Mouse (Mus musculus) MEL (cell line): ENCODE measurements around the gene Slc25a43. TPM values are rescaled to one million over a fixed set of nuclear protein-coding genes. Genes with fewer than 3 reads are reported as not detected.

Experiments used
- DNase-seq: peaks from one replicate; pipeline ENCODE4 v3.0.0; 2011; ENCODE audit warnings: low read depth, low spot score
- H3K27ac ChIP-seq: 2 replicates; pipeline ENCODE4 v1.5.1; 2012; ENCODE audit warnings: low read depth, mild to moderate bottlenecking, control low read depth, low read length, moderate library complexity; ENCODE audit not compliant: control insufficient read depth
- H3K27me3 ChIP-seq, 2 experiments: fragments of 150-350 bp in 1 of 2; sonication (generic) in 1 of 2; 2 replicates each; pipeline ENCODE4 v1.6.1; 2012; ENCODE audit warnings: low read length in 2 of 2, mild to moderate bottlenecking in 2 of 2, improper control_type of control experiment in 1 of 2, moderate library complexity in 1 of 2; ENCODE audit not compliant: insufficient read depth in 2 of 2, control insufficient read depth in 1 of 2
- H3K36me3 ChIP-seq, 2 experiments: 2 replicates each; pipeline ENCODE4 v1.6.1; 2012 to 2014; ENCODE audit warnings: low read length in 2 of 2, improper control_type of control experiment in 1 of 2, inconsistent platforms in 1 of 2, mild to moderate bottlenecking in 1 of 2; ENCODE audit not compliant: insufficient read depth in 2 of 2, control insufficient read depth in 1 of 2
- H3K4me1 ChIP-seq, 2 experiments: fragments of 150-350 bp in 1 of 2; sonication (generic) in 1 of 2; 2 replicates each; pipeline ENCODE4 v1.6.1; 2012; ENCODE audit warnings: low read length in 2 of 2, improper control_type of control experiment in 1 of 2, mild to moderate bottlenecking in 1 of 2; ENCODE audit not compliant: insufficient read depth in 2 of 2, control insufficient read depth in 1 of 2
- H3K4me3 ChIP-seq, 2 experiments: fragments of 150-350 bp in 1 of 2; sonication (generic) in 1 of 2; 2 replicates each; pipeline ENCODE4 v1.5.1; 2012; ENCODE audit warnings: low read depth in 2 of 2, low read length in 2 of 2, mild to moderate bottlenecking in 2 of 2, moderate library complexity in 2 of 2, control low read depth in 1 of 2, improper control_type of control experiment in 1 of 2; ENCODE audit not compliant: control insufficient read depth in 1 of 2, insufficient read depth in 1 of 2
- H3K79me2 ChIP-seq: 2 replicates; pipeline ENCODE4 v1.6.1; 2012; ENCODE audit warnings: mild to moderate bottlenecking, low read length, moderate library complexity; ENCODE audit not compliant: control insufficient read depth, poor library complexity, insufficient read depth
- H3K9ac ChIP-seq: 2 replicates; pipeline ENCODE4 v1.6.1; 2012; ENCODE audit warnings: low read depth, mild to moderate bottlenecking, control low read depth, low read length, moderate library complexity; ENCODE audit not compliant: control insufficient read depth, poor library complexity, severe bottlenecking
- H3K9me3 ChIP-seq: fragments of 150-350 bp; sonication (generic); replicated peaks from 2 replicates; pipeline ENCODE4 v1.6.1; 2012; ENCODE audit warnings: mild to moderate bottlenecking, low read length, improper control_type of control experiment, moderate library complexity; ENCODE audit not compliant: insufficient read depth
- CTCF ChIP-seq, 3 experiments: IDR thresholded peaks in 2 of 3; conservative IDR thresholded peaks in 1 of 3; 2 replicates each; pipeline ENCODE4 v1.5.1; 2011 to 2012; ENCODE audit warnings: low read length in 3 of 3, low read depth in 2 of 3, mild to moderate bottlenecking in 2 of 3, improper control_type of control experiment in 1 of 3, inconsistent platforms in 1 of 3, mixed read lengths in 1 of 3, moderate library complexity in 1 of 3; ENCODE audit not compliant: control insufficient read depth in 1 of 3, insufficient read depth in 1 of 3, poor library complexity in 1 of 3, severe bottlenecking in 1 of 3
- HCFC1 ChIP-seq: IDR thresholded peaks from 2 replicates; pipeline ENCODE4 v1.6.1; 2012; ENCODE audit warnings: low read depth, mild to moderate bottlenecking, inconsistent platforms, low read length, improper control_type of control experiment, moderate library complexity
- KAT2A ChIP-seq: conservative IDR thresholded peaks from 2 replicates; pipeline ENCODE4 v1.6.1; 2012; ENCODE audit warnings: low read depth, low read length, improper control_type of control experiment, inconsistent platforms
- MAZ ChIP-seq: IDR thresholded peaks from 2 replicates; pipeline ENCODE4 v1.6.1; 2012; ENCODE audit warnings: low read depth, mild to moderate bottlenecking, inconsistent platforms, low read length, improper control_type of control experiment
- NRF1 ChIP-seq: IDR thresholded peaks from 2 replicates; pipeline ENCODE4 v1.6.1; 2014; ENCODE audit warnings: low read depth, mild to moderate bottlenecking, inconsistent platforms, low read length, improper control_type of control experiment, moderate library complexity; ENCODE audit not compliant: poor library complexity, insufficient read depth, severe bottlenecking
- POLR2A ChIP-seq, 2 experiments: IDR thresholded peaks; 2 replicates each; pipeline ENCODE4 v1.6.1; 2011 to 2012; ENCODE audit warnings: low read length in 2 of 2, mild to moderate bottlenecking in 2 of 2, control low read depth in 1 of 2, improper control_type of control experiment in 1 of 2, low read depth in 1 of 2, moderate library complexity in 1 of 2; ENCODE audit not compliant: control insufficient read depth in 1 of 2, insufficient read depth in 1 of 2, poor library complexity in 1 of 2
- POLR2AphosphoS2 ChIP-seq: IDR thresholded peaks from 2 replicates; pipeline ENCODE4 v1.6.1; 2011; ENCODE audit warnings: low read length, improper control_type of control experiment
- RCOR1 ChIP-seq: IDR thresholded peaks from 2 replicates; pipeline ENCODE4 v1.6.1; 2012; ENCODE audit warnings: low read depth, mild to moderate bottlenecking, inconsistent platforms, low read length, improper control_type of control experiment
- SIN3A ChIP-seq: IDR thresholded peaks from 2 replicates; pipeline ENCODE4 v1.6.1; 2012; ENCODE audit warnings: low read length, improper control_type of control experiment, inconsistent platforms
- SMC3 ChIP-seq: IDR thresholded peaks from 2 replicates; pipeline ENCODE4 v1.6.1; 2011; ENCODE audit warnings: low read depth, low read length, improper control_type of control experiment
- TAL1 ChIP-seq: IDR thresholded peaks from 2 replicates; pipeline ENCODE4 v1.6.1; 2012; ENCODE audit warnings: mild to moderate bottlenecking, inconsistent platforms, low read length, moderate library complexity, mixed read lengths
- TBP ChIP-seq: IDR thresholded peaks from 2 replicates; pipeline ENCODE4 v1.8.0; 2011; ENCODE audit warnings: low read depth, low read length, improper control_type of control experiment
- TCF12 ChIP-seq: IDR thresholded peaks from 2 replicates; pipeline ENCODE4 v1.6.1; 2014; ENCODE audit warnings: low read depth, mild to moderate bottlenecking, inconsistent platforms, low read length, improper control_type of control experiment, moderate library complexity
- UBTF ChIP-seq: IDR thresholded peaks from 2 replicates; pipeline ENCODE4 v1.6.1; 2012; ENCODE audit warnings: low read depth, mild to moderate bottlenecking, inconsistent platforms, low read length, improper control_type of control experiment, moderate library complexity, borderline replicate concordance; ENCODE audit not compliant: insufficient read depth
- USF2 ChIP-seq, 2 experiments: IDR thresholded peaks; 2 replicates each; pipeline ENCODE4 v1.6.1; 2011 to 2012; ENCODE audit warnings: improper control_type of control experiment in 2 of 2, low read length in 2 of 2, borderline replicate concordance in 1 of 2, inconsistent platforms in 1 of 2, low read depth in 1 of 2, mild to moderate bottlenecking in 1 of 2; ENCODE audit not compliant: insufficient read depth in 1 of 2
- ZKSCAN1 ChIP-seq: IDR thresholded peaks from 2 replicates; pipeline ENCODE4 v1.6.1; 2012; ENCODE audit warnings: low read depth, mild to moderate bottlenecking, inconsistent platforms, low read length, improper control_type of control experiment, moderate library complexity
- ZMIZ1 ChIP-seq: IDR thresholded peaks from 2 replicates; pipeline ENCODE4 v1.6.1; 2012; ENCODE audit warnings: low read depth, mild to moderate bottlenecking, inconsistent platforms, low read length, improper control_type of control experiment, moderate library complexity
- ZNF384 ChIP-seq: IDR thresholded peaks from 2 replicates; pipeline ENCODE4 v1.6.1; 2012; ENCODE audit warnings: low read depth, mild to moderate bottlenecking, inconsistent platforms, low read length, improper control_type of control experiment
- polyA plus RNA-seq, 2 experiments: library from polyadenylated mRNA; stranded (reverse) in 1 of 2; unstranded in 1 of 2; fragments of >175 nt in 1 of 2; fragments of >200 nt in 1 of 2; gene quantifications; 2 replicates each; pipeline versions ENCODE4 v1.2.1 to v1.2.4; 2012; ENCODE audit warnings: low replicate concordance in 2 of 2, low read depth in 1 of 2; ENCODE audit not compliant: insufficient read length in 2 of 2, insufficient read depth in 1 of 2, missing spikeins in 1 of 2
- total RNA-seq: library from RNA; depleted of rRNA; stranded (reverse); fragments of 300-350 nt; gene quantifications from 2 replicates; pipeline ENCODE4 v1.2.3, GENCODE M21; 2012

Slc25a43 gene
- total and polyA plus RNA-seq, 3 experiments, result 1.4 to 8.3 TPM; not detected in 1

- no peak overlapping the region for H3K4me3 ChIP-seq
- no peak overlapping the region for H3K27ac ChIP-seq
Measured at GRCm38 (mm10) chrX:36763298-36763933, 20.0 kb downstream of the Slc25a43 start.

GRCm38 (mm10) chrX:36763934-36764317 lies 20.5 kb downstream of the Slc25a43 start:
- H3K4me1 ChIP-seq, result peaks cover 11 to 16% of the 10 kb centered on the region in 2 experiments
- H3K9ac ChIP-seq, result no peak overlapping the region
- no peaks in the 10 kb centered on the region for H3K79me2 ChIP-seq
- H3K27ac ChIP-seq, result no peak overlapping the region
- DNase-seq, result no peak
- no peaks in the 10 kb centered on the region for H3K27me3 ChIP-seq
- peaks cover 0 to 7% of the 10 kb centered on the region in 2 experiments; a peak in 2 of 4 replicates for H3K36me3 ChIP-seq
- no peak overlapping the region for H3K4me3 ChIP-seq
- no peaks in the 10 kb centered on the region for H3K9me3 ChIP-seq
- TF ChIP-seq MAZ, result no peak
- no peak for TF ChIP-seq HCFC1
- TF ChIP-seq POLR2A (IDR thresholded peaks at IDR 0.05; ENCODE audit: control insufficient read depth in 1 of 2, insufficient read depth in 1 of 2, low read depth in 1 of 2, low read length in 2 of 2, poor library complexity in 1 of 2), result no peak
- no peak for TF ChIP-seq TCF12
- no peak for TF ChIP-seq TBP
- TF ChIP-seq TAL1, result no peak
- TF ChIP-seq NRF1, result no peak
- TF ChIP-seq ZNF384, result no peak

More at GRCm38 (mm10) chrX:36763298-36763933, 20.0 kb downstream of the Slc25a43 start:
- Histone ChIP-seq H3K36me3 (peaks cover 0 to 7% of the 10 kb centered on the region in 2 experiments; a peak in 2 of 4 replicates), H3K79me2 (no peaks in the 10 kb centered on the region), H3K9ac (no peak overlapping the region), H3K27me3 (no peaks in the 10 kb centered on the region), H3K9me3 (no peaks in the 10 kb centered on the region), H3K4me1 (peaks cover 11 to 16% of the 10 kb centered on the region in 2 experiments)
- no peak for TF ChIP-seq CTCF (IDR thresholded peaks at IDR 0.05 in 2 of 3, conservative IDR thresholded peaks at IDR 0.05 in 1 of 3; ENCODE audit: control insufficient read depth in 1 of 3, insufficient read depth in 1 of 3, low read depth in 2 of 3, low read length in 3 of 3, poor library complexity in 1 of 3, severe bottlenecking in 1 of 3)
- TF ChIP-seq NRF1, result no peak
- TF ChIP-seq ZMIZ1, result no peak
- TF ChIP-seq UBTF, result no peak
- no peak for TF ChIP-seq RCOR1
- no peak for TF ChIP-seq ZKSCAN1
- no peak for TF ChIP-seq POLR2AphosphoS2
- TF ChIP-seq SIN3A, result no peak
- TF ChIP-seq SMC3, result no peak
- no peak for TF ChIP-seq USF2 (IDR thresholded peaks at IDR 0.05; ENCODE audit: borderline replicate concordance in 1 of 2, insufficient read depth in 1 of 2, low read depth in 1 of 2, low read length in 2 of 2)
- TF ChIP-seq KAT2A, result no peak
- DNase-seq, result no peak
